Mouse (Mus musculus) limb, embryonic 14.5 days (tissue): ENCODE results near the gene Slc35f4. TPM values are rescaled to one million over a fixed set of nuclear protein-coding genes. Genes with fewer than 3 reads are reported as not detected.

Experiments
- ATAC-seq: fragments of 200-750 bp; cut with Nextera tagmentation; 2 replicates; pipeline ENCODE4 v1.8.0; 2017; ENCODE audit warnings: low read depth, moderate number of reproducible peaks, moderate TSS enrichment; ENCODE audit not compliant: low FRiP score
- DNase-seq: peaks from one replicate; pipeline ENCODE4 v3.0.0-alpha.2; 2015; ENCODE audit warnings: low spot score
- H3K27ac ChIP-seq: fragments of 300-500 bp; sonication (generic); replicated peaks from 2 replicates; pipeline ENCODE4 v1.5.1; 2014; ENCODE audit warnings: low read depth, mild to moderate bottlenecking, low read length, moderate library complexity, mixed read lengths
- H3K27me3 ChIP-seq: fragments of 300-500 bp; sonication (generic); 2 replicates; pipeline ENCODE4 v1.6.1; 2014; ENCODE audit warnings: low read length, mixed read lengths; ENCODE audit not compliant: control insufficient read depth, insufficient read depth
- H3K36me3 ChIP-seq: fragments of 300-500 bp; sonication (generic); 2 replicates; pipeline ENCODE4 v1.6.1; 2014; ENCODE audit warnings: mild to moderate bottlenecking, low read length, moderate library complexity, mixed read lengths; ENCODE audit not compliant: control insufficient read depth, insufficient read depth
- H3K4me1 ChIP-seq: fragments of 300-500 bp; sonication (generic); 2 replicates; pipeline ENCODE4 v1.6.1; 2014; ENCODE audit warnings: antibody characterized with exemption, low read length, mixed read lengths; ENCODE audit not compliant: control insufficient read depth, insufficient read depth
- H3K4me2 ChIP-seq: fragments of 300-500 bp; sonication (generic); replicated peaks from 2 replicates; pipeline ENCODE4 v1.6.1; 2014; ENCODE audit warnings: low read depth, mild to moderate bottlenecking, low read length, moderate library complexity; ENCODE audit not compliant: severe bottlenecking
- H3K4me3 ChIP-seq: fragments of 300-500 bp; sonication (generic); replicated peaks from 2 replicates; pipeline ENCODE4 v1.5.1; 2014; ENCODE audit warnings: low read length
- H3K9ac ChIP-seq: fragments of 300-500 bp; sonication (generic); 2 replicates; pipeline ENCODE4 v1.6.1; 2014; ENCODE audit warnings: mild to moderate bottlenecking, low read depth, low read length, moderate library complexity; ENCODE audit not compliant: severe bottlenecking
- H3K9me3 ChIP-seq: fragments of 300-500 bp; sonication (generic); 2 replicates; pipeline ENCODE4 v1.6.1; 2016; ENCODE audit warnings: low read length; ENCODE audit not compliant: control insufficient read depth
- POLR2A ChIP-seq: fragments of 200-500 bp; IDR thresholded peaks from 2 replicates; pipeline ENCODE4 v1.8.0; 2012; ENCODE audit warnings: inconsistent platforms, mild to moderate bottlenecking, moderate library complexity, borderline replicate concordance; ENCODE audit not compliant: insufficient read depth, insufficient read length; ENCODE audit errors: extremely low read depth
- WGBS: fragments of 180-500 bp; shearing (Covaris S2); extraction: QIAGEN DNeasy Blood & Tissue Kit; methylation state at CpG from one replicate; pipeline ENCODE4 v1.1.7; 2014; 5-methylcytosine and 5-hydroxymethylcytosine counted together
- polyA plus RNA-seq, 2 experiments: library from polyadenylated mRNA; depleted of rRNA in 1 of 2; stranded (reverse) in 1 of 2; unstranded in 1 of 2; fragments of >200 nt; fragmentation: Nextera tagmentation in 1 of 2; extraction: Ambion mirVana in 1 of 2; gene quantifications; 2 replicates each; pipeline versions ENCODE4 v1.2.1 to v1.2.3; 2012 to 2014

Slc35f4 gene
- polyA plus RNA-seq (2012; rRNA removed): 0.04 TPM in 1 of 2 replicates, not detected in the other
- 0.10 TPM in 1 of 2 replicates, not detected in the other for polyA plus RNA-seq (2014; fragmentation: Nextera tagmentation; extraction: Ambion mirVana)

DNA sequence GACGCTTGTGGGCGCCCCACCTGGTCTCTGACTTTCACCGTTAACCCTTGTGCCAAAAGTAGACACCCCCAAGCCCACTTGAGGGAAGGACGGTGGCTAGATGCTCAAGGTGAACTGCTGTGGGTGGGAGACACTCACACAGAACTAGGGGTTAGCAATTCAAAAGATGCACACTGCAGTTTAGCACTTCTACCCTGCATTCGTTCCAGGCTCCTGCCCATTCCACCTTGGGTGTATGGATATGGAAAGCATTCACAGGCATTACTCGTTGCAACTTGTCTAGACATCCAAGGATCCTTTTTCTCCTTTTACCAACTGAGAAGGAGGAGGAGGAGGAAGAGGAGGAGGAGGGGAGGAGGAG, at the start of gene Slc35f4:
TSS of gene Slc35f4 (minus strand) at position 116 of the 361 bp plus-strand sequence.
- H3K4me3 ChIP-seq: peak within 1 kb of the TSS; percentile 28
- H3K4me1 ChIP-seq: no peaks in the 10 kb centered on the region
- H3K27me3 ChIP-seq: peaks cover 8% of the 10 kb centered on the region
- no peak within 1 kb of the TSS for H3K9ac ChIP-seq
- H3K36me3 ChIP-seq: no peaks in the 10 kb centered on the region
- H3K4me2 ChIP-seq: peak within 1 kb of the TSS; percentile 47
- DNase-seq (no peak), ATAC-seq (no peak)
- H3K9me3 ChIP-seq: no peaks in the 10 kb centered on the region
- TF ChIP-seq POLR2A: no peak
- 15% methylated on average over 6 of the region's 6 CpGs for WGBS
- H3K27ac ChIP-seq: no peak within 1 kb of the TSS

DNA sequence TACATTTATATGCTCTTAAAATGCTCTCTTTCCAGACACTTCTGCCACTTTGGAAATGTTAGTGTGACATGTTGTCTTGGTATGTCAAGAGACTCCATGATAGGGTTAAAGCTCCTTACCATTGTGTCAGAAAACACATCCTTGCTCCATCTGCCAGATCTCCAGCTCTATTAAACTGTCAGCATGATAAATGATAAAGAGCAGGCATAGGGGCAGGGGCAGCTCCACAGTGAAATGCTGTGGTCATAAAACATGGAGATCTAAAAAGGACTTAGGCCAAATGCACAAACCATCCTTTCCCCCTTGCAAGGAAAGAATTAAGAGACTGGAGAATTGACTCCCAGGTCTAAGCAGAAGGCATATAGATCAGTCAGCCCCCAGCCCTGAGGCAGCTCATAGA, 42.5 kb upstream of the Slc35f4 start:
- H3K9ac ChIP-seq: no peak overlapping the region

DNA sequence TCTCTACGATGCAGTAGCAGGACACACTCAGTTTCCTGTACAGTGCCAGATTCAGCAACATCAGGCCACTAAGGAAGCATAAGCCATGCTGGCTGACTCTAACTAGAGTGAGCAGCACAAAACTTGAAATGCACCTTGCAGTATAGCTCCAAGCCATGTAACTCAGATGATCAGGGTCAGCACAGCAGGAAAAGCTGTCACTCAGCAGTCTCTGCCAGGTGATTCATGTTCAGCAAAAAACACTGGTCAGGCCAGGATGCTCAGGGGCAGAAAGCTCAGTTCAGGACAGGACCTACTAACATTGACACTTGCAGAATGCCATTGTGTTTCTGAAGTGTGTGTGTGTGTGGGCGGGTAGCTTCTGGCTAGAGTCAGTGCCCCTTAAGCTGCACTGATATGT, 34.9 kb upstream of the Slc35f4 start:
- DNase-seq: no peak
- Histone ChIP-seq H3K4me2 (no peak overlapping the region), H3K27me3 (no peaks in the 10 kb centered on the region), H3K4me1 (no peaks in the 10 kb centered on the region), H3K9ac (no peak overlapping the region), H3K9me3 (no peaks in the 10 kb centered on the region), H3K36me3 (no peaks in the 10 kb centered on the region), H3K4me3 (no peak overlapping the region), H3K27ac (no peak overlapping the region)
- no peak for TF ChIP-seq POLR2A
- ATAC-seq: no peak
- WGBS: 73% methylated on average over 2 of the region's 2 CpGs

More for the DNA sequence above, 42.5 kb upstream of the Slc35f4 start:
- Histone ChIP-seq H3K4me1 (no peaks in the 10 kb centered on the region), H3K4me3 (no peak overlapping the region), H3K27ac (no peak overlapping the region), H3K9me3 (no peaks in the 10 kb centered on the region), H3K36me3 (no peaks in the 10 kb centered on the region), H3K4me2 (no peak overlapping the region), H3K27me3 (no peaks in the 10 kb centered on the region)
- TF ChIP-seq POLR2A: no peak
- DNase-seq (no peak), ATAC-seq (no peak)

DNA sequence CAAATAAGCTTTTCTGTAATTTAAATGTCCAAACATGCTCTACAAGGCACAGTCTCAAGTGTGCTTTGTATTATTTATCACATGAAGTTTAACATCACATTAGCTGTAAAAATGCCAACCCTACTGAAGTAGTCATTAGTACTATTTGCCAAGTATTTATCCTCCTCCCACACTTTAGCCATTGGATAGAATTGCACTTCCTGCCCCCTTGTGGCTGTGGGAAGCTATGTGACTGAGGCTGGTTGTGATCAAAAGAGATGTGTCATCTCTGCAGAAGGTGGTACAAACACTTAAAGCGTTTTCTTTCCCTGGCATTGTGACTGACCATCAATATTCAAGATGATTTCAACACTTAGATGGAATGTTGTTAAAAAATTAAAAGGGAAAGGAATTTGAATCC, 14.3 kb upstream of the Slc35f4 start:
- 41% methylated on average over 1 of the region's 1 CpGs for WGBS
- no peak overlapping the region for H3K27ac ChIP-seq
- H3K27me3 ChIP-seq: no peaks in the 10 kb centered on the region
- ATAC-seq (no peak), DNase-seq (no peak)
- TF ChIP-seq POLR2A: no peak
- H3K9ac ChIP-seq: no peak overlapping the region
- H3K4me2 ChIP-seq: no peak overlapping the region
- no peaks in the 10 kb centered on the region for H3K4me1 ChIP-seq
- no peak overlapping the region for H3K4me3 ChIP-seq
- H3K9me3 ChIP-seq: no peaks in the 10 kb centered on the region
- no peaks in the 10 kb centered on the region for H3K36me3 ChIP-seq

DNA sequence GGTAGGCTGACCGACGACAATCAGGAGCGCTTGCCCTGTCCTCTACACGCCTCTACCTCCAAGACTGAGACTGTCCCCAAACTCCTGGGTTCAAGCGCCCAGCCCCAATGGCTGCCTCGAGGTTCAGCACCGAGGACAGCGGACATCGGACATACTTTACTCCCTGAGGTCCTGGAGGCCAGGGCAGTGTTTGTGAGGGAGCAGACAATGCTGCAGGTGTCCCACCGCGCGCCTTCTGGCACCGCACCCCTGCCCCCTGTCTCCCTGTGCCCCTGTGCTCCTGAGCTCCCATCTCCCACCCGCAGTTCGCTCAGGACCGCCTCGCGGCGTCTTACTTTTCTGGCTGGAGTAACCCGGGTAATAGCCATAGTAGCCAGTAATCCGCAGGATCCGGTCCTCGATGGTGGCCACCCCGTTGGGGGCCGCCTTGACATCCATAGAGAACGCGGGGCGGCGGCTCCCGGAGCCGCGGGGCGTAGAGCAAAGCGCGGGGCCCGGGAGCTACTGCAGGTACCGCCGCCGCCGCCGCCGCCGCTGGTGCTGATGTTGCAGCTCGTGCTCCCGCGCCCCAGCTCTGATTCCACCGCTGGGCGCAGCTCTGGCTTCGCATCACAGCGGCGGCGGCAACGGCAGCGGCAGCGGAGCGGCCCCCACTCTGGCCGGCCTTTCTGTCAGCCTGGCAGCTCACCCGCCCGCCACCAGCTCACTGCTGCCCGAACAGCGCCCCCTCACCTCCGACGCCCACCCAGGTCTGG, 493 bp downstream of the Slc35f4 start:
- no peak for TF ChIP-seq POLR2A

More for the DNA sequence above, 493 bp downstream of the Slc35f4 start:
- Histone ChIP-seq H3K36me3 (no peaks in the 10 kb centered on the region), H3K4me3 (peak overlapping the region; percentile 28), H3K9me3 (no peaks in the 10 kb centered on the region), H3K27ac (no peak overlapping the region), H3K27me3 (peaks cover 8% of the 10 kb centered on the region), H3K4me2 (peak overlapping the region; percentile 47), H3K4me1 (no peaks in the 10 kb centered on the region), H3K9ac (no peak overlapping the region)
- DNase-seq (peak; percentile 78), ATAC-seq (no peak)
- 1% methylated on average over 35 of the region's 63 CpGs for WGBS
